Mouse (Mus musculus) liver, embryonic 14.5 days (tissue): ENCODE measurements around the gene Gstt3. TPM values are rescaled to one million over a fixed set of nuclear protein-coding genes. Genes with fewer than 3 reads are reported as not detected.

Experiments used
- ATAC-seq: fragments of 200-750 bp; cut with Nextera tagmentation; 2 replicates; pipeline ENCODE4 v1.8.0; 2017; ENCODE audit warnings: moderate number of reproducible peaks, mild to moderate bottlenecking, moderate library complexity; ENCODE audit not compliant: insufficient read depth
- DNase-seq, 3 experiments: peaks; one replicate each; pipeline ENCODE4 v3.0.0-alpha.2; 2012 to 2013; ENCODE audit warnings: low read depth in 3 of 3, low spot score in 3 of 3
- H3K27ac ChIP-seq: fragments of 300-500 bp; sonication (generic); 2 replicates; pipeline ENCODE4 v1.5.1; 2014; ENCODE audit warnings: moderate library complexity, mild to moderate bottlenecking, control low read depth, inconsistent platforms
- H3K27me3 ChIP-seq: fragments of 300-500 bp; sonication (generic); 2 replicates; pipeline ENCODE4 v1.6.1; 2014; ENCODE audit warnings: mild to moderate bottlenecking, low read length, moderate library complexity; ENCODE audit not compliant: control insufficient read depth, insufficient read depth
- H3K36me3 ChIP-seq: fragments of 300-500 bp; sonication (generic); replicated peaks from 2 replicates; pipeline ENCODE4 v1.6.1; 2014; ENCODE audit warnings: low read depth; ENCODE audit not compliant: control insufficient read depth, insufficient read depth
- H3K4me1 ChIP-seq, 2 experiments: fragments of 200-500 bp in 1 of 2; fragments of 300-500 bp in 1 of 2; sonication (generic) in 1 of 2; replicated peaks; 2 replicates each; pipeline ENCODE4 v1.6.1; 2012 to 2014; ENCODE audit warnings: antibody characterized with exemption in 1 of 2, inconsistent platforms in 1 of 2, low read length in 1 of 2; ENCODE audit not compliant: control insufficient read depth in 2 of 2, insufficient read depth in 2 of 2
- H3K4me2 ChIP-seq: fragments of 300-500 bp; sonication (generic); 2 replicates; pipeline ENCODE4 v1.6.1; 2014; ENCODE audit warnings: low read depth, mild to moderate bottlenecking, control low read depth, moderate library complexity
- H3K4me3 ChIP-seq, 2 experiments: fragments of 200-500 bp in 1 of 2; fragments of 300-500 bp in 1 of 2; sonication (generic) in 1 of 2; 2 replicates each; pipeline ENCODE4 v1.5.1; 2012 to 2014; ENCODE audit warnings: low read depth in 2 of 2, low read length in 2 of 2, mild to moderate bottlenecking in 2 of 2, control low read depth in 1 of 2, inconsistent platforms in 1 of 2, moderate library complexity in 1 of 2; ENCODE audit not compliant: insufficient read depth in 1 of 2
- H3K9ac ChIP-seq: fragments of 300-500 bp; sonication (generic); replicated peaks from 2 replicates; pipeline ENCODE4 v1.6.1; 2014; ENCODE audit warnings: mild to moderate bottlenecking, control low read depth, moderate library complexity
- H3K9me3 ChIP-seq: fragments of 300-500 bp; sonication (generic); 2 replicates; pipeline ENCODE4 v1.6.1; 2016; ENCODE audit warnings: low read length, mixed read lengths; ENCODE audit not compliant: control insufficient read depth
- CTCF ChIP-seq: IDR thresholded peaks from 2 replicates; pipeline ENCODE4 v1.5.1; 2016; ENCODE audit warnings: antibody characterized with exemption, low read depth, control low read depth
- EP300 ChIP-seq: IDR thresholded peaks from 2 replicates; pipeline ENCODE4 v1.6.1; 2016; ENCODE audit warnings: antibody characterized with exemption, low read depth
- WGBS: fragments of 180-500 bp; shearing (Covaris S2); extraction: QIAGEN DNeasy Blood & Tissue Kit; methylation state at CpG from one replicate; pipeline ENCODE4 v1.1.7; 2014; ENCODE audit not compliant: insufficient replicate concordance; 5-methylcytosine and 5-hydroxymethylcytosine counted together
- polyA plus RNA-seq, 2 experiments: library from polyadenylated mRNA; depleted of rRNA in 1 of 2; stranded (reverse) in 1 of 2; unstranded in 1 of 2; fragments of >200 nt; fragmentation: Nextera tagmentation in 1 of 2; extraction: Ambion mirVana in 1 of 2; gene quantifications; 2 replicates each; pipeline versions ENCODE4 v1.2.1 to v1.2.3; 2012 to 2014

The Gstt3 gene
- polyA plus RNA-seq, 2 experiments = 5.5 to 9.4 TPM

DNA sequence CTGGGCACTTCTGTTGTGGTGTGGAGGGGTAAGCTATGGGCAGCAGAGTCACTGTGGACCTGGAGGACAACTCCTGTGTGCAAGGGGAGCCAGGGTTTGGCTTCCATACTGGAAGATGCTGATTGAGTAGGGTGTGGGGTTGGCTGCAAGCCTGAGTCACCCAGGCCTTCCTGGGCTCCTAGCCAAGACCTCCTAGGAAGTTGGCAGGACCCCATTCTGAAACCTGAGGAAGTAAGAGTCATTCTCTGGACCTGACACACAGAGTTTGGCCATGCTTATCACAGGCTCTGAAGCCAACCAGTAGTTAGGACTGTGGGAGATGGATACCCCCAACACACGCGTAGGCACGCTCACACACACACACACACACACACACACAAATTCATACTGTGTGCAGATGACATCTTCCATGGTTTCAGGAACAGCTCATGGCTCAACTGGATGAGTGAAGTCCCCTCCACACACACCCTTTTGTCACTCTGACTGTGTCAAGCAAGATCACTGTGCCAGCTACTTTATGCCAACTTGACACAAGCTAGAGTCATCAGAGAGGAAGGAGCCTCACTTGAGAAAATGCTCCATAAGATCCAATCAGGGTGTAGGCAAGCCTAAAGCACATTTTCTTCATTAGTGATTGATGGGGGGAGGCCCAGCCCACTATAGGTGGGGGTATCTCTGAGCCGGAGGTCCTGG is 46.6 kb upstream of the Gstt3 start:
- WGBS = 79% methylated on average over 4 of the region's 4 CpGs

DNA sequence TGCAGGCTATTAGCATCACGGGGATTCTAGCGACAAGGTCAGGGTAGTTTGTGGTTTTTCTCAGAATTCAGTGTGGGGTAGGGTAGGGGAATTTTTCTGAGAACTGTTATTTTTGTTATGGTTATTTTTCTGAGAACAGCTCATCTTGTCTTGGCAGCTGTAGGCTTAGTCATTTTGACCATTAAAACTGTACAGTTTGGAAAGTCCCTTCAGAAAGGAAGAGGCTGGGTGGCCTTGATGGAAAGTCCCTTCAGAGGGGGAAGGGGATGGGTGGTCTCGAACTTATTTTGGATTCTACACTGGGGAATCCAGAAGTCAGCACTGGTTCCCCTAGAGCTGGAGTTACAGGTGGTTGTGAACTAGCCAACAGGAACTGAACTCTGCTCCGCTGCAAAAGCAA is 43.3 kb upstream of the Gstt3 start:
- H3K36me3 ChIP-seq = no peaks in the 10 kb centered on the region
- DNase-seq (no peak), ATAC-seq (no peak)
- H3K9me3 ChIP-seq = no peaks in the 10 kb centered on the region
- H3K27me3 ChIP-seq = no peaks in the 10 kb centered on the region
- no peak overlapping the region for H3K27ac ChIP-seq
- H3K9ac ChIP-seq = no peak overlapping the region
- no peaks in the 10 kb centered on the region for H3K4me1 ChIP-seq
- TF ChIP-seq CTCF = no peak
- no peak for TF ChIP-seq EP300
- no peak overlapping the region for H3K4me3 ChIP-seq
- H3K4me2 ChIP-seq = no peak overlapping the region
- WGBS = 53% methylated on average over 4 of the region's 4 CpGs

More for the DNA sequence above, 46.6 kb upstream of the Gstt3 start:
- Histone ChIP-seq H3K27ac (no peak overlapping the region), H3K4me2 (no peak overlapping the region), H3K36me3 (no peaks in the 10 kb centered on the region), H3K4me3 (no peak overlapping the region), H3K4me1 (no peaks in the 10 kb centered on the region), H3K9ac (no peak overlapping the region), H3K27me3 (no peaks in the 10 kb centered on the region), H3K9me3 (no peaks in the 10 kb centered on the region)
- DNase-seq (no peak), ATAC-seq (no peak)
- TF ChIP-seq EP300 = no peak

DNA sequence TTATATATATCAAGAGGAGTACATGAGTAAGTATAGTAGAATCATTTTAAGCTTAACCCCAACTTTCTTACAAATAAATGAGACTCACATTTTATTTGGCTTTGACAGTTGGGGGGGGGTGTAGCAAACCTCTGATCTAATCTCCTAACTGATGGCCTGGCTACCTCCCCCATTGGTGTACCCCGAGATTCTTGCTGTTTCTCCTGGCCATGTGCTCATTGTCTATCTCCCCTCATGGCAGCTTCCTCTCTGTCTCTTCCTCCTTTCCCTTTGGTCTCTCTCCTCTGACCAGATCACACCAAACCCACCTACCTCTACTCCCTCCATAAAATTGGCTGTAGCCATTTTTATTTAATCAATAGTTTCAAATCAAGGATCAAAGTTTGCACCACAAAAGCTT is 42.6 kb upstream of the Gstt3 start:
- ATAC-seq (no peak), DNase-seq (no peak)
- Histone ChIP-seq H3K9ac (no peak overlapping the region), H3K4me1 (no peaks in the 10 kb centered on the region), H3K4me3 (no peak overlapping the region), H3K36me3 (no peaks in the 10 kb centered on the region), H3K27me3 (no peaks in the 10 kb centered on the region), H3K4me2 (no peak overlapping the region), H3K9me3 (no peaks in the 10 kb centered on the region), H3K27ac (no peak overlapping the region)
- TF ChIP-seq CTCF = no peak
- TF ChIP-seq EP300 = no peak
- 48% methylated on average over 1 of the region's 1 CpGs for WGBS

GRCm38 (mm10) chr10:75822443-75822842 is 41.2 kb upstream of the Gstt3 start, which contains the start of gene Gstt4:
Gene Gstt4, minus strand, starts transcription at chr10:75822543.
- 81% methylated on average over 2 of the region's 2 CpGs for WGBS
- H3K4me2 ChIP-seq = no peak within 1 kb of the TSS
- H3K27me3 ChIP-seq = no peaks in the 10 kb centered on the region
- no peak for TF ChIP-seq EP300
- no peak for TF ChIP-seq CTCF
- no peak within 1 kb of the TSS for H3K4me3 ChIP-seq
- no peaks in the 10 kb centered on the region for H3K36me3 ChIP-seq
- H3K9ac ChIP-seq = no peak within 1 kb of the TSS
- no peaks in the 10 kb centered on the region for H3K9me3 ChIP-seq
- ATAC-seq (no peak), DNase-seq (no peak)
- H3K4me1 ChIP-seq = no peaks in the 10 kb centered on the region
- H3K27ac ChIP-seq = no peak within 1 kb of the TSS

- H3K9ac ChIP-seq = no peak overlapping the region
- H3K4me2 ChIP-seq = no peak overlapping the region
- H3K27me3 ChIP-seq = no peaks in the 10 kb centered on the region
- TF ChIP-seq CTCF (no peak), EP300 (no peak)
- no peak overlapping the region for H3K4me3 ChIP-seq
- no peaks in the 10 kb centered on the region for H3K4me1 ChIP-seq
- WGBS = 66% methylated on average over 5 of the region's 5 CpGs
- no peaks in the 10 kb centered on the region for H3K36me3 ChIP-seq
- no peak overlapping the region for H3K27ac ChIP-seq
- H3K9me3 ChIP-seq = no peaks in the 10 kb centered on the region
- DNase-seq (no peak), ATAC-seq (no peak)
Measured at GRCm38 (mm10) chr10:75819882-75820281, 38.7 kb upstream of the Gstt3 start.
